Mouse (Mus musculus): ENCODE results near the gene Cish.
A peak's percentile ranks its signal among the peaks of the same experiment; 100 is the strongest.
"Not testable (repeated sequence)": the region's sequence is repeated elsewhere in the genome, so short reads cannot be mapped to it uniquely, and the experiment has no call there.

Gene Cish

DNA sequence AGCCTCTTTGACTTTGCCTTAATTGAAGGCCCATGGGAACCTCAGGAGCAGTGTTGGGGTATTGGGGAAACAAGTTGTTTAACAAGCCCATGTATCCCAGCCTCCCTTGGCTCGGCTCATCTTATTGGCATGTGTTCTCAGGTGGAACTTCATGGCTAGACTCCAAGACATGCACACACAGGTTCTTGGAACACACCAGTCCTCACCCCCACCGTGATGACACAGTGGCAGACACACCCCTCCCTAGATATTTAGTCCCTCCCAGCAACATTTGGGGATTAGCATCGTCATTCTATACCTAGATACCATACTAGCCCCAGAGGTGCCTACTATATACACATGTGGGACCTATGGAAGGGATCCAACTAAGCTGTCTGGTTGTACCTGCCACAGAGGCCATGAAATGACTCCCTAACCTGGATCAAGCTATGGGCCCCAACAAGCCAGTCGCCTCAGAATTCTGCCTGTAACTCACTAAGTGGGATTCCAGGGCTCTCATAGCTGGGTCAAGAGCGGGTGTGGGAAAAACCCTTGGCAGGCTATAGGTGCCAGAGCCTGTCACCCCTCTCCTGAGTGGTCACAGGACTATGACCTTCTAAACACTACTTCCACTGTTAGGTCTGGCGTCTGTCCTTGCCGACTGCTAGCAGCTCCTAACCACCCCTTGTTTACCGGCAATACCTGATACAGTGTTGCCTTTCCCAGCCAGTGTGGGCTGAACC, 2.4 kb downstream of the Cish start:
- no peak for DNase-seq (ENCODE audit: low spot score)

GRCm38 (mm10) chr9:107298876-107299275, 3.0 kb downstream of the Cish start:
- no peak for DNase-seq (ENCODE audit: low spot score)

DNA sequence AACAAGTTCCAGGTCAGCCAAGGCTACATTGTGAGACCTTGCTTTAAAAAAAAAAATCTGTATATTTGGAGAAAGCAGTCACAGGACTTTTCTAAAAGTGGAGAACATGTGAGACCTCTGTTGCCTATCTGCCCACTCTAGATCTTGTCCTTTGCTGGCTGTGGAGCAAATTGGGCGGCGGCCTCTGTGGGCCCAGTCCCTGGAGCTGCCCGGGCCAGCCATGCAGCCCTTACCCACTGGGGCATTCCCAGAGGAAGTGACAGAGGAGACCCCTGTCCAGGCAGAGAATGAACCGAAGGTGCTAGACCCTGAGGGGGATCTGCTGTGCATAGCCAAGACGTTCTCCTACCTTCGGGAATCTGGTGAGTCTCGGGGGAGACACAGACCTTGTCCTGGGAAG, 4.0 kb downstream of the Cish start:
- DNase-seq (ENCODE audit: low spot score), result no peak

DNA sequence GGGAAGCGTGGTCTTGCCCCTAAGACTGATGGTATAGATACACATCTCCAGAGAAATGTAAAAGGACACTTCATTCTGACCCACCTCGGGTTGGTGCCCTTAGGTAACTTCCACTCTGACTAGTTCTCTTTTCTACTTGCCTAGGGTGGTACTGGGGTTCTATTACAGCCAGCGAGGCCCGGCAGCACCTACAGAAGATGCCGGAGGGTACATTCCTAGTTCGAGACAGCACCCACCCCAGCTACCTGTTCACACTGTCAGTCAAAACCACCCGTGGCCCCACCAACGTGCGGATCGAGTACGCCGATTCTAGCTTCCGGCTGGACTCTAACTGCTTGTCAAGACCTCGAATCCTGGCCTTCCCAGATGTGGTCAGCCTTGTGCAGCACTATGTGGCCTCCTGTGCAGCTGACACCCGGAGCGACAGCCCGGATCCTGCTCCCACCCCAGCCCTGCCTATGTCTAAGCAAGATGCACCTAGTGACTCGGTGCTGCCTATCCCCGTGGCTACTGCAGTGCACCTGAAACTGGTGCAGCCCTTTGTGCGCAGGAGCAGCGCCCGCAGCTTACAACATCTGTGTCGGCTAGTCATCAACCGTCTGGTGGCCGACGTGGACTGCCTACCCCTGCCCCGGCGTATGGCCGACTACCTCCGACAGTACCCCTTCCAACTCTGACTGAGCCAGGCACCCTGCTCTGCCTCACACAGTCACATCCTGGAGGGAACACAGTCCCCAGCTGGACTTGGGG, 4.6 kb downstream of the Cish start:
- no peak for DNase-seq (ENCODE audit: low spot score)

DNA sequence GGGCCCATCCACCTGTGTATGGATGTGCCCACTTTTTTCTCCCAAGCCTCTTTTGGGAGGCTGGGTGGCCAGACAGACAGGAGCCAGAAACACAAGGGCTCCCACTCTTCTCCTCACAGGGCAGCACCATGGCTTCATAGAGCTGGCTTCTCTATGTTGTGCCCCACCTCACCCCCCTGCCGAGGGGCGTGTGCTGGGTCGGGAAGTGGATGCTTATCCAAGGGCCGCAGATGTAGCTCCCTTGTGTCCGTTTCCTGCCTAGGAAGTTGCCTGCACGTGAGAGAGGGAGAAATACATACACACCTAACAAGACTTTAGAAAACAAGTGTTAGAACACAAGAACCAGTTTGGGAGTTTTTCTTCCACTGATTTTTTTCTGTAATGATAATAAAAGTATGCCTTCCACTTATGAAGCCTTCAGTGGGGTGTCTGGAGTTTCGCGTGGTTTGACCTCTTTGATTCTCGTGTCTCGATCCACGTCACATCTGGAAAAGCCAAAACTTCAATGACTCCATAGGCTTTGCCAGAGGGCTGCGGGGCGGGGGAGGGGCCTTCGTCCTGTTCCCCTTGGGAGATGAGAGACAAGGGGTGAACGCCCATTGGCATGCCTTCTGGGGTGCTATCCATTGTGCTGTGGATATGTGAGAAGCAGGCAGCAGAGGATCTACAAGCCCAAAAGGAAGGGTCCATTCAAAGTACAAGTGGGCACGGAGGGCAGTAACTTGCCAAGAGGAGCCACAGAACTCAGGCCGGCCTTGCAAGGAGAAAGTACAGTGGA, 5.9 kb downstream of the Cish start:
- no peak for DNase-seq (ENCODE audit: low spot score)

DNA sequence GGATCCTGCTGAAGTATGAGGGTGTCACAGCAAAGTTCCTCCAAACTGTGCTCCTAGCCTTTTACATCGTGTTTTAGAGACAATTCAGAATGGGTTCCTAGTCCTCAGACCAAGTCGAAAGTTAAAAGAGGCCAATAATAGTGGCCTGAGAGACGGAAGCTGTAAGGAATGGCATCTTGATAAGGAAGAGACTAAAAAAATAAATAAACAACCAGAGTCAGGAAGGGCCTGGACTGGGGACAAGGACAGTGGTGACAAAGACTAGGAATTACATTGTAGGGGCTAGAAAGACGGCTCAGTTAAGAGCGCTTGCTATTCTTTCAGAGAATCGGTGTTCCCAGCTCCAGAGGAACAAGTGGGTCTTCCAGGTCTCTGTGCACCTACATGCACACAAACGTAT, 6.8 kb downstream of the Cish start:
- peak; percentile 20 for DNase-seq (ENCODE audit: low spot score)

GRCm38 (mm10) chr9:107303121-107303820, 7.4 kb downstream of the Cish start:
- no peak for DNase-seq (ENCODE audit: low spot score)

DNA sequence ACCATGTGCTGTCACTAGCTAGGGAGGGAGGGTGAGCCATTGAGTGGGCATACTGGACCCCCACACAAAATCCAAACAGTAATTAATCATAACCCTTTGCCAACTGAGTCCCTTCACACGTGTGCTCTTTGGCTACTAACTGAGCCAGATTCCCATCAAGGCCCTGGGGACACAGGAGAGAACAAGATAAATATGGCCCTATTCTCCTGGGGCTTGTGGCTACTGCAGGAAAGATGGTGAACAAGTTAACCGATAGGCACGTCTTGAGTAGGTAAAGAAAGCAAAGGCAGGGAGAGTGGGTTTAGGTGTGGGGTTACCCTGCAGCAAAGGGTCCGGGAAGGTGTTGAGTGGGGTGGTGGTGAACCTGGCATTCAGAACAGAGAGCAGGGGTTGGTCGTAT, 8.1 kb downstream of the Cish start:
- no peak for DNase-seq (ENCODE audit: low spot score)

GRCm38 (mm10) chr9:107304383-107304782, 8.6 kb downstream of the Cish start:
- DNase-seq (ENCODE audit: low spot score), result no peak

GRCm38 (mm10) chr9:107305012-107305411, 9.2 kb downstream of the Cish start:
- no peak for DNase-seq (ENCODE audit: low spot score)

- DNase-seq (ENCODE audit: low spot score), result no peak
These were observed 10.0 kb downstream of the Cish start for GRCm38 (mm10) chr9:107305601-107306542.

DNA sequence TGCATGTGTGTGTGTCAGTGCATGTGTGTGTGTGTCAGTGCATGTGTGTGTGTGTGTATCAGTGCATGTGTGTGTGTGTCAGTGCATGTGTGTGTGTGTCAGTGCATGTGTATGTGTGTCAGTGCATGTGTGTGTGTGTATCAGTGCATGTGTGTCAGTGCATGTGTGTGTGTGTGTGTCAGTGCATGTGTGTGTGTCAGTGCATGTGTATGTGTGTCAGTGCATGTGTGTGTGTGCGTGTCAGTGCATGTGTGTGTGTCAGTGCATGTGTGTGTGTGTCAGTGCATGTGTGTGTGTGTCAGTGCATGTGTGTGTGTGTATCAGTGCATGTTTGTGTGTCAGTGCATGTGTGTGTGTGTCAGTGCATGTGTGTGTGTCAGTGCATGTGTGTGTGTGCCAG, 10.8 kb downstream of the Cish start:
- not testable (repeated sequence) for DNase-seq (ENCODE audit: low spot score)

- peak; percentile 22 for DNase-seq (ENCODE audit: low spot score)
These were observed 11.5 kb downstream of the Cish start for GRCm38 (mm10) chr9:107307099-107307872.

- DNase-seq (ENCODE audit: low spot score), result peak; percentile 83
These were observed 12.1 kb downstream of the Cish start for GRCm38 (mm10) chr9:107307886-107308285.

DNA sequence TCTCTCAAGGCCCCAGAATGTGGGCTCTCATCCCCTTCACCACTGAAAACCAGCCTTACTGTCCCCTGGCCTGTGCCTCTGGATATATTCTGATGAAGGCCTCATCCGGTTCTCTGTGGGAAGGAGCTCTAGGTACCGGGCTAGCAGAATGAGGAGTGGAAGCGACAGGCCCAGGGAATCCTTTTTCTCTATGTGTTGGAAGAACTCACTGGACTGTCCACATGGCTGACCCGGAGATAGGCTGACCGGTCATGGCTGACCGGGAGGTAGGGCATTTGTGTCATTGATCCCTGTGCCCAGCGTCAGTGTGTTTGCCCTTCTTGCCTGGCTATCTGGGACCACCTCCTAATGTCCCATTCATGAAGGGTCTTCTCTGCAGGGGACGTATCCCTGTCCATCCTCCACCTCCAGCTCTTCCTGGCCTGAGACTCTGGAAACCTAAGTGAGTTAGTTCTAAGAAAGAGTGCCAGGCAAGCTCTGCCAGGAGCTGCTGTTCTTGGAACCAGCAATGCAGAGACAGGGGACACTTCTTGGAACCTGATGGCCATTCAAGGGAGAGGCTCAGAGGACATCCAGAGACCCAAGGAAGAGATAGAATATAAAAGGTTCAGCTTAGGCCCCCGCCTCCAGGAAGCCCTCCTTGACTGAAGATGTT, 12.6 kb downstream of the Cish start:
- DNase-seq (ENCODE audit: low spot score), result no peak

DNA sequence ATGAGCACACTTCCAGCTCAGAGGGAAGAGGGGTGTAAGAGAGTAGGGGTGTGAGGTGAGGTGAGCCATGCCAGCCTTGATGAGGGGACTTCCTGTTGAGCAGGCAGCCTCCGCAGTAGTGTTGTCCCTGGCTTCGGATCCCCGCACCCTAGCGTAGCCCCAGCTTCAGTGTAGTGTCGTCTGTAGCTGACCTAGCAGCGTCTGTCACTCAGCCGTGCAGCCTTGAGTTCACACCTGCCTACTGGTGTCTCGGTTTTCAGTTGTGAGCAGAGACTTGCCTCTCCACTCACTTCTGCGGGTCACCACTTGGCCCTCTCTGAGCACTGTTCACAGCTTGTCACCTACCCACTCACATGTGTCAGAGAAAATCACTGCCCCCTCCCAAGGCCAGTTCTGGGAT, 13.3 kb downstream of the Cish start:
- no peak for DNase-seq (ENCODE audit: low spot score)

GRCm38 (mm10) chr9:107309600-107309999, 13.8 kb downstream of the Cish start:
- no peak for DNase-seq (ENCODE audit: low spot score)

- DNase-seq (ENCODE audit: low spot score), result no peak
These were observed 17.2 kb downstream of the Cish start for GRCm38 (mm10) chr9:107312811-107313584.

DNA sequence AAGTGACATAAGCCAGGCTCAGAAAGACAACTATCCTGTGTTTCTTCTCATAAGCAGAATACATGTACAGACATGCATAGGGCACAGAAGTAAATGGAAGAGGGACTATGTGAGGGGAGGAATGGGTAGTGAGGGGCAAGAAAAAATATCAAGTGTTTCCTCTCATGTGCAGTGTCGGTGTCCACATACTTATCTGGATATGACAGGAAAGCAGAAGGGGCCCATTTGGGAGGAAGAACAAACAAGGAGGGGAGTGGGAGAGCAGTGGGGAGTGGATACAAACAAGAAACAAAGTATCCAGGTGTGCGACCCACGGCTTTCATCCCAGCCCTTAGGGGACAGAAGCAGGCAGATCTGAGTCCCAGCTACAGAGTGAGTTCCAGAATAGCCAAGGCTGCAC, 18.1 kb downstream of the Cish start:
- DNase-seq (ENCODE audit: low spot score), result no peak

Measured in yolk sac, embryonic 10.5 days (tissue).